Mouse (Mus musculus) kidney, postnatal 36 days (tissue): ENCODE results near the gene Igfals.

Experiments used
- DNase-seq, 2 experiments: peaks; one replicate each; pipeline ENCODE4 v3.0.0; 2021 to 2022; ENCODE audit warnings: mixed read lengths in 2 of 2

The Igfals gene

GRCm38 (mm10) chr17:24865776-24866175 is at the start of gene Igfals:
Gene Igfals, plus strand, starts transcription at chr17:24865997.
- no peak for DNase-seq

- peak; percentile 10 to 12 for DNase-seq
Observed at GRCm38 (mm10) chr17:24817503-24817902, 48.3 kb upstream of the Igfals start.

- DNase-seq: peak in 1 of 2 experiments; percentile 20
Observed at GRCm38 (mm10) chr17:24818172-24818571, 47.6 kb upstream of the Igfals start.

GRCm38 (mm10) chr17:24819469-24819868 is 46.3 kb upstream of the Igfals start:
- no peak for DNase-seq

GRCm38 (mm10) chr17:24821351-24822280 is 44.2 kb upstream of the Igfals start:
- peak; percentile 43 to 51 for DNase-seq

GRCm38 (mm10) chr17:24839842-24840241 is 26.0 kb upstream of the Igfals start, which contains the start of gene Hagh:
Gene Hagh, plus strand, starts transcription at chr17:24840143.
- no peak for DNase-seq

- DNase-seq: no peak
Observed at GRCm38 (mm10) chr17:24840341-24840740, 25.5 kb upstream of the Igfals start.

GRCm38 (mm10) chr17:24841133-24841532 is 24.7 kb upstream of the Igfals start:
- peak; percentile 71 to 81 for DNase-seq

GRCm38 (mm10) chr17:24842631-24843030 is 23.2 kb upstream of the Igfals start:
- DNase-seq: peak; percentile 53 to 62

- DNase-seq: no peak
Observed at GRCm38 (mm10) chr17:24844525-24844924, 21.3 kb upstream of the Igfals start.

- DNase-seq: peak; percentile 74 to 85
Observed at GRCm38 (mm10) chr17:24847386-24847785, 18.4 kb upstream of the Igfals start.

- DNase-seq: peak; percentile 52 to 80
Observed at GRCm38 (mm10) chr17:24848600-24849031, 17.2 kb upstream of the Igfals start.

GRCm38 (mm10) chr17:24849733-24850064 is 16.1 kb upstream of the Igfals start:
- DNase-seq: no peak

- peak; percentile 97 to 99 for DNase-seq
Observed at GRCm38 (mm10) chr17:24850065-24850772, 15.6 kb upstream of the Igfals start, which contains the start of gene Fahd1. Gene Fahd1, minus strand, starts transcription at chr17:24850364.

- no peak for DNase-seq
Observed at GRCm38 (mm10) chr17:24850773-24851127, 15.0 kb upstream of the Igfals start.

GRCm38 (mm10) chr17:24851381-24852125 is 14.2 kb upstream of the Igfals start:
- DNase-seq: no peak

GRCm38 (mm10) chr17:24855838-24856464 is 9.8 kb upstream of the Igfals start:
- peak; percentile 45 to 60 for DNase-seq

GRCm38 (mm10) chr17:24856589-24856988 is 9.2 kb upstream of the Igfals start:
- peak in 1 of 2 experiments; percentile 10 for DNase-seq

GRCm38 (mm10) chr17:24857831-24858470 is 7.8 kb upstream of the Igfals start:
- DNase-seq: peak; percentile 88 to 93

- peak in 1 of 2 experiments; percentile 26 for DNase-seq
Observed at GRCm38 (mm10) chr17:24858967-24859366, 6.8 kb upstream of the Igfals start.

- DNase-seq: no peak
Observed at GRCm38 (mm10) chr17:24860076-24860475, 5.7 kb upstream of the Igfals start.

GRCm38 (mm10) chr17:24861785-24862184 is 4.0 kb upstream of the Igfals start:
- DNase-seq: no peak
